Mouse (Mus musculus): Measurements from ENCODE around the gene Cdh3.

DNA sequence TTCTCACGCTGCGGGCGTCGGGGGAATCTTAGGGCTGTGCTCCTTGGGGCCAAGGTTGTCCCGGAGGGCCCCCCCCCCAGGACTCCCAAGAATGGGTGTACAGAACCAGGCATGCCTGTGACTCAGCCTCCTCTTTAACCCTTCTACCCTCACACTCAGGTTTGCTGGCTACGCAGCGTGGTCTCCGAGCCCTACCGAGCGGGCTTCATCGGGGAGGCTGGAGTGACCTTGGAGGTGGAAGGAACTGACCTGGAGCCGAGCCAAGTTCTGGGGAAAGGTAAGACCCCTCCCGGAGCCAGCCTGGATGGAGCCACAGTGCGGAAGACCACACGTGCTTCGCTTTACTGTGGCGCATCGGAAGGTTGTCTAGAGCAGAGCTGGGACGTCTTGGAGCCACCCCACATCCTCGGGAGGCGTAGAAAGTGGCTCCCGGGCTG, 392 bp downstream of the Cdh3 start:
- TF ChIP-seq CTCF (IDR thresholded peaks at IDR 0.05; ENCODE audit: borderline replicate concordance, extremely low read depth, insufficient read depth, insufficient read length), result no peak
- TF ChIP-seq POLR2A (IDR thresholded peaks at IDR 0.05; ENCODE audit: borderline replicate concordance, extremely low read depth, insufficient read depth, insufficient read length, poor library complexity, severe bottlenecking), result no peak
